9 mouse cellular contexts compared by ENCODE assay signal in genomic region chr19:48207731-48208370, GRCm38 (mm10). TPM values are rescaled to one million over a fixed set of nuclear protein-coding genes. Genes with fewer than 3 reads are reported as not detected.
DNase-seq lines count a peak whose midpoint lies in the region; ATAC-seq and TF ChIP-seq lines count a peak whose summit lies in the region.
"Had no signal": no experiment of that assay in that cellular context is flagged by ENCODE, and none has a peak within 500 bp of the region (broad histone marks: within the 10 kb centered on the region; RNA-seq: fewer than 3 reads in every experiment).

No protein-coding gene starts in this region.

- no peak for ATAC-seq in forebrain, postnatal 0 days

- no peak overlapping the region for H3K9ac ChIP-seq in forebrain, postnatal 0 days

- no peaks in the 10 kb centered on the region for H3K36me3 ChIP-seq in forebrain, postnatal 0 days (ENCODE audit: insufficient read depth)

- 9% methylated on average over 10 of the region's 10 CpGs for WGBS in forebrain, postnatal 0 days

- DNase-seq in ES-CJ7 (ENCODE audit: low read depth, low spot score), result peak; percentile 5
- peak; percentile 5 for DNase-seq in R1 (ENCODE audit: low read depth, low spot score)
- no peak for DNase-seq in forebrain, postnatal 0 days
- peak; percentile 72 for DNase-seq in mesoderm, embryonic 11.5 days (ENCODE audit: low read depth, low spot score)
- no peak for DNase-seq in natural killer cell, adult 2 months (ENCODE audit: low spot score in 2 of 2)
- no peak for DNase-seq in cerebellum, postnatal 36 days
- no peak for DNase-seq in kidney, postnatal 10 days
- DNase-seq: kidney, adult 8-10 months; lung, postnatal 4 days had no signal

- H3K4me2 ChIP-seq in forebrain, postnatal 0 days (ENCODE audit: low read depth), result peak overlapping the region; percentile 81

- no peak for TF ChIP-seq CTCF in forebrain, postnatal 0 days (IDR thresholded peaks at IDR 0.05; ENCODE audit: low read depth)

- peak overlapping the region; percentile 5; the same call in 1 of the 2 replicates for H3K27ac ChIP-seq in forebrain, postnatal 0 days (ENCODE audit: low read depth, low read length)

- H3K27me3 ChIP-seq in forebrain, postnatal 0 days (ENCODE audit: insufficient read depth, low read length), result peaks cover 9% of the 10 kb centered on the region; the same call in 1 of the 2 replicates

- H3K9me3 ChIP-seq in forebrain, postnatal 0 days (ENCODE audit: low read length), result no peaks in the 10 kb centered on the region; the same call in 1 of the 2 replicates

- peak overlapping the region; percentile 45 for H3K4me3 ChIP-seq in forebrain, postnatal 0 days (ENCODE audit: low read depth, low read length)

- no peaks in the 10 kb centered on the region; the same call in 1 of the 2 replicates for H3K4me1 ChIP-seq in forebrain, postnatal 0 days (ENCODE audit: insufficient read depth)

RNA-seq across cellular contexts. Expression of gene Sorcs3, which starts 2.0 kb away (rescaled TPM):
- 12.6 and 20.8 TPM in 2 replicates for total RNA-seq in forebrain, postnatal 0 days (2014; rRNA removed)
- polyA plus RNA-seq in forebrain, postnatal 0 days (2015; fragmentation: Nextera tagmentation; extraction: Ambion mirVana), result 6.3 and 10.9 TPM in 2 replicates

Comparison
In these comparisons a context has a peak if more than half of its experiments do, and no peak if none do; other contexts are left out.
1. DNase-seq: peak in ES-CJ7 (single experiment), R1 (single experiment) and mesoderm, embryonic 11.5 days (single experiment); none in forebrain, postnatal 0 days (single experiment), natural killer cell, adult 2 months (0 of 2), cerebellum, postnatal 36 days (0 of 2) and kidney, postnatal 10 days (single experiment).